Mouse (Mus musculus): Measurements from ENCODE around the gene Trio.

Trio gene

GRCm38 (mm10) chr15:27715331-27715730 is 310.3 kb downstream of the Trio start:
- DNase-seq (ENCODE audit: low spot score in 2 of 2): no peak

GRCm38 (mm10) chr15:27710698-27711097 is 314.9 kb downstream of the Trio start:
- DNase-seq (ENCODE audit: low spot score in 2 of 2): no peak

GRCm38 (mm10) chr15:27708968-27709612 is 316.6 kb downstream of the Trio start:
- DNase-seq (ENCODE audit: low spot score in 2 of 2): no peak

GRCm38 (mm10) chr15:27708499-27708898 is 317.1 kb downstream of the Trio start:
- no peak for DNase-seq (ENCODE audit: low spot score in 2 of 2)

- no peak for DNase-seq (ENCODE audit: low spot score in 2 of 2)
Measured at GRCm38 (mm10) chr15:27702972-27703313, 322.7 kb downstream of the Trio start.

GRCm38 (mm10) chr15:27702031-27702971 is 323.3 kb downstream of the Trio start:
- peak in 1 of 2 experiments; percentile 26 for DNase-seq (ENCODE audit: low spot score in 2 of 2)

GRCm38 (mm10) chr15:27697632-27698031 is 328.0 kb downstream of the Trio start:
- no peak for DNase-seq (ENCODE audit: low spot score in 2 of 2)

- no peak for DNase-seq (ENCODE audit: low spot score in 2 of 2)
Measured at GRCm38 (mm10) chr15:27693235-27693634, 332.4 kb downstream of the Trio start.

GRCm38 (mm10) chr15:27692161-27692560 is 333.5 kb downstream of the Trio start:
- no peak for DNase-seq (ENCODE audit: low spot score in 2 of 2)

GRCm38 (mm10) chr15:27691213-27691612 is 334.4 kb downstream of the Trio start:
- DNase-seq (ENCODE audit: low spot score in 2 of 2): no peak

- no peak for DNase-seq (ENCODE audit: low spot score in 2 of 2)
Measured at GRCm38 (mm10) chr15:27688041-27688651, 337.5 kb downstream of the Trio start.

GRCm38 (mm10) chr15:27684813-27685212 is 340.8 kb downstream of the Trio start:
- no peak for DNase-seq (ENCODE audit: low spot score in 2 of 2)

GRCm38 (mm10) chr15:27683206-27683605 is 342.4 kb downstream of the Trio start:
- no peak for DNase-seq (ENCODE audit: low spot score in 2 of 2)

- no peak for DNase-seq (ENCODE audit: low spot score in 2 of 2)
Measured at GRCm38 (mm10) chr15:27682619-27683018, 343.0 kb downstream of the Trio start.

GRCm38 (mm10) chr15:27681419-27682187 is 344.0 kb downstream of the Trio start, which contains the start of gene Otulinl:
Gene Otulinl, minus strand, starts transcription at chr15:27681579.
- DNase-seq (ENCODE audit: low spot score in 2 of 2): peak; percentile 90 to 91

GRCm38 (mm10) chr15:27680997-27681396 is 344.7 kb downstream of the Trio start:
- DNase-seq (ENCODE audit: low spot score in 2 of 2): peak in 1 of 2 experiments; percentile 29

Data from urinary bladder, postnatal 4 days (tissue).